Mouse (Mus musculus) hindbrain, embryonic 13.5 days (tissue): Measurements from ENCODE around the gene Mid1. TPM values are rescaled to one million over a fixed set of nuclear protein-coding genes. Genes with fewer than 3 reads are reported as not detected.
"Not testable (repeated sequence)": the region's sequence is repeated elsewhere in the genome, so short reads cannot be mapped to it uniquely, and the experiment has no call there.

Experiments
- ATAC-seq: fragments of 200-750 bp; cut with Nextera tagmentation; 2 replicates; pipeline ENCODE4 v1.8.0; 2017; ENCODE audit warnings: moderate TSS enrichment; ENCODE audit not compliant: low FRiP score
- H3K27ac ChIP-seq: fragments of 300-500 bp; sonication (generic); 2 replicates; pipeline ENCODE4 v1.5.1; 2015; ENCODE audit warnings: inconsistent platforms, mild to moderate bottlenecking, moderate library complexity
- H3K27me3 ChIP-seq: fragments of 300-500 bp; sonication (generic); 2 replicates; pipeline ENCODE4 v1.6.1; 2015; ENCODE audit warnings: mild to moderate bottlenecking, inconsistent platforms
- H3K36me3 ChIP-seq: fragments of 300-500 bp; sonication (generic); 2 replicates; pipeline ENCODE4 v1.6.1; 2015; ENCODE audit warnings: mild to moderate bottlenecking, inconsistent platforms
- H3K4me1 ChIP-seq: fragments of 300-500 bp; sonication (generic); replicated peaks from 2 replicates; pipeline ENCODE4 v1.6.1; 2015; ENCODE audit warnings: inconsistent platforms
- H3K4me2 ChIP-seq: fragments of 300-500 bp; sonication (generic); 2 replicates; pipeline ENCODE4 v1.6.1; 2015; ENCODE audit warnings: inconsistent platforms, mild to moderate bottlenecking, moderate library complexity
- H3K4me3 ChIP-seq: fragments of 300-500 bp; sonication (generic); 2 replicates; pipeline ENCODE4 v1.5.1; 2015; ENCODE audit warnings: mild to moderate bottlenecking, inconsistent platforms
- H3K9ac ChIP-seq: fragments of 300-500 bp; sonication (generic); 2 replicates; pipeline ENCODE4 v1.6.1; 2015; ENCODE audit warnings: mild to moderate bottlenecking, inconsistent platforms
- H3K9me3 ChIP-seq: fragments of 300-500 bp; sonication (generic); 2 replicates; pipeline ENCODE4 v1.6.1; 2016; ENCODE audit warnings: inconsistent platforms
- WGBS: fragments of 180-500 bp; shearing (Covaris S2); methylation state at CpG from one replicate; pipeline ENCODE4 v1.1.7; 2015; 5-methylcytosine and 5-hydroxymethylcytosine counted together
- polyA plus RNA-seq: library from polyadenylated mRNA; unstranded; fragments of >200 nt; fragmentation: Nextera tagmentation; extraction: Ambion mirVana; gene quantifications from 2 replicates; pipeline ENCODE4 v1.2.1, GENCODE M21; 2015

Mid1 gene
- polyA plus RNA-seq, 1 experiment from 2014 or later: 7.7 TPM

DNA sequence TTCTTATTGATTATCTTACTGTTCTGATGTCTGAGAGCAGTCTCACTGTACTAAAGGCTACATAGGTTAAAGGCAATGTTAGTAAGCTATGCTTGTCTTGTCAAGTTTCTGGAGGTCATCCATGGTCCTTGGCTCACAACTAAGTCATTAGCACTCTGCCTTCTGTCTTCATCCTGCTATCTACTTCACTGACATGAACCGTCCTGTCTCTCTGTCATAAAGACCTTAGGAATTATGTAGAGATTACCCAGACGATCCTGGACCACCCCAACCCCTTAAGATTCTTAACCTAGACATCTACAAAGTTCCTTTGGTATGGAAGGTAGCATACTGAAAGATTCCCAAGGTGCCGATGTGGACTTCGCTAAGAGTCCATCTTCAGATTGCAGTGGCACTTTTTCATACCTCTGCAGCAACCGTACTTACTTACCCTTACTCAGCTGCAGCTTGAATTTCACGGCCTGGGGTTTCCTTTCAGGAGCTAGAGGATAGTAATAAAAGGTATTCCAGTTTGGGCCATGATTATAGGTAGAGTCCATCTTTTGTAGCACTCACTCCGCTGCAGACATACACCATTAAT is 292.9 kb downstream of the Mid1 start:
- H3K9ac ChIP-seq, H3K4me2 ChIP-seq, H3K27me3 ChIP-seq, ATAC-seq, H3K27ac ChIP-seq, H3K4me3 ChIP-seq, H3K4me1 ChIP-seq: not testable (repeated sequence)
- H3K36me3 ChIP-seq: peaks cover 31% of the 10 kb centered on the region
- 91% methylated on average over 7 of the region's 7 CpGs for WGBS
- H3K9me3 ChIP-seq: peaks cover 79% of the 10 kb centered on the region

DNA sequence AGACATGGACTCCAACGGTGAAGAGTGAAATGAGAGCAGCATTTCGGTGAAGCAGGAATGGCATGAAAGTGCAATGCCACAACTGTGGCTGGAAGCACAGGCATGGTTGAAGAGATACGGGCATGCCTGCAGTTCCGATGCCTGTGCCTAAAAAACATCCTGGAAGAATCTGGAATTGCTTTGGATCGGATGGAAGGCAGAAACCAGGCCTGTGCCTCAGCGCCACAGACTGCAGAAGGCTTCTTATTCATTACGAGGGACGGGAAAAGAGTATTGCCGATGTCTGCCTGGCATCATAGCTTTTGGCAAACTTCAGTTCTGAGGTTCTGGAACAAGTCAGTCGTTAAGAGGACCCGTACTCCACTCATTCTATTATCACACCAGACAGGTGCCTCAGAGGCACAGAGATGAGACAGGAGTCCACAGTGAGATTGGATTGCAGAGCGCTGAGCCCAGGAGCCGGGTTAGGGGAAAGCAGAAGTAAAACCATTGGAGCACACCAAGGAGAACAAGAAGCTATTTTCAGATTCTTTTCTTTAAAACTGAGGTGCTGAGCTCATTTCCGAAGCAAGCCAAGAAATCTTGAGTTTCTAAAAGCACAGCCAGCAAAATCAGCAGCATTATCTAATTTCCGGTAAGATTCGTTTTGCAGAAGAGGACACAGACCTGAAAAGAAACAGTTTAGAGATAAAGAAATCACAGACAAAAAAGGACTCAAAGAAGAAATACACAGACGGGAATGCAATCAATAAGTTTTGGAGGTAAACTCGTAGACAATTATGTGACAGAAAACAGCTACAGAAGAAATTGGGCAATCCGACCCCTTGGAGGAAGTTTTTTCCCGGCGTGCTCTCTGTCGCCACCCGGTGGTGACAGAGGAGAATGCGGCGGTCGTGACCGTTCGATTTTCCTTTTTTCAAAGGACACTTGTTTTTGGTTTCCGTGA is 293.7 kb downstream of the Mid1 start:
- peaks cover 39% of the 10 kb centered on the region for H3K36me3 ChIP-seq
- WGBS: 74% methylated on average over 29 of the region's 29 CpGs
- H3K27ac ChIP-seq, ATAC-seq, H3K27me3 ChIP-seq, H3K9ac ChIP-seq, H3K4me1 ChIP-seq: not testable (repeated sequence)
- H3K4me2 ChIP-seq: peak overlapping the region; percentile 38
- peak overlapping the region; percentile 13 for H3K4me3 ChIP-seq
- peaks cover 83% of the 10 kb centered on the region for H3K9me3 ChIP-seq

DNA sequence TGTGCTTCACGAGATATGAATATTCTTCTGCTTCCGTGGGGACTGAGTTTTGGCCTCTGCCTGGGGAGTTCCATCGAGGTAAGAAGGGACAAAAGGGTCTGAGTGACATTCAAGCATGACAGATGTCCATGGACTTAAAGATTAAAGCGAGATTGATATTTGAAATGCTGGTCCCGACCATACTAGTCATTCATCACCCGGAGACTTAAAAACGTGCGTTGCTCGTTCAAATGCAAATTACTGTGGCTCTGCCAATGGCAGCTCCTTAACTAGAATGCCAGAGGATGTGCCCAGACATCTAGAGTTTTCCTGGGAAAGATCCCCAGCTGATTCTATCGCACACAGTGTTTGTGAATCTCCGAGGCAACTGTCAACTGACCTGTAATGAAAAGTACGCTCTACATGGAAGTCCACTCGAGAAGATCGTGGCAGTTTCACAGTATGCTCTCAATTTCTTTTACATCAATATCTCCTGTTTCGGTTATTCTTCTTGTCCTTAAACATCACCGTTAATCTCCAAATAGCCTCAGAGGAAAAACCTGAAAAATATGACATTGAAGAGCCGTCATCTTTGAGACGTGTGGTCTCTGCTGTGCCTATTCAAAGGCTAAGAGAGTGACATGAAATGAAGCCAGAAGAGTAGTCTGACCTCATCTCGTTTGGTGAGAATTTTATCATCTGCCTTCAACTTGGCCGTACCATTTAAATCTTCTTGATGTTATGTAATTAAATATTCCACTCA is 294.6 kb downstream of the Mid1 start:
- H3K27me3 ChIP-seq, H3K27ac ChIP-seq, H3K9ac ChIP-seq, H3K4me1 ChIP-seq: not testable (repeated sequence)
- ATAC-seq: peak; percentile 29
- peak overlapping the region; percentile 13 for H3K4me3 ChIP-seq
- H3K4me2 ChIP-seq: peak overlapping the region; percentile 38
- 75% methylated on average over 20 of the region's 20 CpGs for WGBS
- peaks cover 46% of the 10 kb centered on the region for H3K36me3 ChIP-seq
- H3K9me3 ChIP-seq: peaks cover 88% of the 10 kb centered on the region

DNA sequence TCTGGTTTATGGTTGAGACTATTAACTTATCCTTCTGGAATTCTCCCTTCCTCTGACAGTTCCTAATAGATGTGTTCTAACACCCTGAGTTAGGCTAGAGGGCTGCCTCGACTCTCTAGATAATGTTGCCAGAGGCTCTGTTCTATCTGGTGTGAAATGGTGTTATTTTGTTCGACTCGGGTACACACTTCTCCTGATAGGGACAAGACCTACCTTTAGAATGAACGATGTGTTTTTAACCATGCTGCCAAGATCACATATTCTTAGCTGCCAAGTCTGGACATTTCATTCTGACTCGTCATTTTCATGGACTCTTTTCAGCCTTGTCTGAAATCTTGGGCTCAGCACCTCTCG is 295.2 kb downstream of the Mid1 start:
- H3K9ac ChIP-seq, H3K4me3 ChIP-seq, H3K27ac ChIP-seq, ATAC-seq, H3K27me3 ChIP-seq, H3K4me2 ChIP-seq, H3K4me1 ChIP-seq: not testable (repeated sequence)
- H3K36me3 ChIP-seq: peaks cover 51% of the 10 kb centered on the region
- H3K9me3 ChIP-seq: peaks cover 88% of the 10 kb centered on the region
- WGBS: 88% methylated on average over 6 of the region's 6 CpGs

DNA sequence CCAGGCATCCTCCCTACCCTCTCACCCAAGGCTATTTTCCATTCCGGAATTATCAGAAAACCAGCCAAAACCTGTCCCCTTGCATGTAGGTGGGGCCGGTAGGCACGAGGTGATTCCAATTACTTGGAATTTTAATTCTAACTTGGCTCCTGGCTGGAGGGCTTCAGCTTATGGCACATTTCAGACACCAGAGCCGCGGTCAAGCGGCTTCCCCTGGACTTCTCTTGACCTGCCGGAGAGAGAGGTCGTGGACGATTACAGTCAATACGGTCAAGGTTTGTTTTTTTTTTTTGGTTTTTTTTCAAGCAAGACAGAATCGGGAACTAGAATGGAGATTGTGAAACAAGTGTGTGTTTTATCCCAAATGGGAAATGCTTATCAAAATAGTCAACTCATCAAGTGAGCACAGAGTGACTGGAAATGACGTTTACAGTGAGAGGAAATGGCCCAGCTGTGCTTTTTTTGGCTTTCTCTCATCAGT is 295.9 kb downstream of the Mid1 start:
- Histone ChIP-seq H3K4me1 (no peaks in the 10 kb centered on the region; the same call in 1 of the 2 replicates), H3K27me3 (no peaks in the 10 kb centered on the region), H3K9me3 (peaks cover 88% of the 10 kb centered on the region), H3K27ac (no peak overlapping the region), H3K4me3 (no peak overlapping the region), H3K36me3 (peaks cover 56% of the 10 kb centered on the region), H3K9ac (no peak overlapping the region), H3K4me2 (no peak overlapping the region)
- ATAC-seq: no peak
- 91% methylated on average over 12 of the region's 12 CpGs for WGBS

DNA sequence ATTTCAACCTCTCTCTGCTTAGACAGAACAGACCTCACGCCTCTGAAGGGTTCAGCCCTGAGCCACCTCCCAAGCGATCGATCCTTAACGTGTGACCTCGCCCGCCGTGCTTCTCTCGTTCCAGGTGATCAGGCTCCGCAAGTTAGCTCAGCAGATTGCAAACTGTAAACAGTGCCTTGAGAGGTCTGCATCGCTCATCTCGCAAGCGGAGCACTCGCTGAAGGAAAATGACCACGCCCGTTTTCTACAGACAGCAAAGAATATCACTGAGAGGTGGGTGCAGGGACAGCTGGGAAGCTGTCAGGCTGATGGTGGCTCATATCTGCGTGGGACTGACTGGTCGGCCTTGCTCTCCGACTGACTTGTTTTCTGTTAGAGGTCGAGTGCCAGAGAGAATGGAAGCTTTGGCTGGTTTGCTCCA is 296.8 kb downstream of the Mid1 start:
- H3K27ac ChIP-seq, H3K9ac ChIP-seq, H3K4me1 ChIP-seq, ATAC-seq, H3K27me3 ChIP-seq, H3K4me2 ChIP-seq, H3K4me3 ChIP-seq: not testable (repeated sequence)
- peaks cover 92% of the 10 kb centered on the region for H3K9me3 ChIP-seq
- H3K36me3 ChIP-seq: peaks cover 62% of the 10 kb centered on the region
- WGBS: 93% methylated on average over 19 of the region's 19 CpGs

DNA sequence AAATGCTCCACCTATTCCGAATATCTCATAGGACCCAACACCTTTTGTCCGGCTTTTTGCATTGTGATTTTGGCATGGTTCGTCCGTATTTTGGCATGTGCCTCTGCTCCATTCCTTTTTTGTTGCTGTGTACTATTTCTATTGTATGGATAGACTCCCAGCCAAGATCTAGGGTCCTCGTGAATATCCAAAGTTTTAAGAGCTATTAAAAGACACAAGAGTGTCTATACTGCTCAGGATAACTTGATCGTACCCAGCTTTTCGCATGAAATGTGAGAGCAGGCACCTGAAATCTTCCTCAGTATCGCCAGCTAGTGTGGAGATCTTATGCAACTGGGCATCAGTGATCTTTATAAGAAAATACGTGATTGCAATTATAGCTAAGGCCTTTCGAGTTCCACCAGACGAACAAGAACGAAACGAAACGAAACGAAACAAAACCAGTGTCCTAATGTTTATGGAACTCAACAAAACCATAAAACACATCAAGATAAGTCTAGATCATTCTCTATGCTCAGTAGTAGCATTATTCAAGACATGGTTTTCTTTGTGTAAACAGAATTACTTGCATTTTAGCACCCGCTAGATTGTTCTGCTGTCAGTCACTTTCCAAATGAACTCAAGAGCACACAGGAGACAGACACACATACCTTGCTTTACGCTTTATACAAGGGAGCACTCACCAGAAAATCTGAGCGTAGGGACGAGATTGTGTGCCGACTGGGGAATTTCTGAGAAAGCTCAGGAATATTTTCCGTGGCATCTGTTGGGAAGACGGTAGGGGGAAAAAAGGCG is 297.8 kb downstream of the Mid1 start:
- H3K9ac ChIP-seq, H3K4me2 ChIP-seq, ATAC-seq, H3K27ac ChIP-seq, H3K27me3 ChIP-seq, H3K4me3 ChIP-seq, H3K4me1 ChIP-seq: not testable (repeated sequence)
- 93% methylated on average over 23 of the region's 23 CpGs for WGBS
- peaks cover 89% of the 10 kb centered on the region for H3K9me3 ChIP-seq
- H3K36me3 ChIP-seq: peaks cover 62% of the 10 kb centered on the region

DNA sequence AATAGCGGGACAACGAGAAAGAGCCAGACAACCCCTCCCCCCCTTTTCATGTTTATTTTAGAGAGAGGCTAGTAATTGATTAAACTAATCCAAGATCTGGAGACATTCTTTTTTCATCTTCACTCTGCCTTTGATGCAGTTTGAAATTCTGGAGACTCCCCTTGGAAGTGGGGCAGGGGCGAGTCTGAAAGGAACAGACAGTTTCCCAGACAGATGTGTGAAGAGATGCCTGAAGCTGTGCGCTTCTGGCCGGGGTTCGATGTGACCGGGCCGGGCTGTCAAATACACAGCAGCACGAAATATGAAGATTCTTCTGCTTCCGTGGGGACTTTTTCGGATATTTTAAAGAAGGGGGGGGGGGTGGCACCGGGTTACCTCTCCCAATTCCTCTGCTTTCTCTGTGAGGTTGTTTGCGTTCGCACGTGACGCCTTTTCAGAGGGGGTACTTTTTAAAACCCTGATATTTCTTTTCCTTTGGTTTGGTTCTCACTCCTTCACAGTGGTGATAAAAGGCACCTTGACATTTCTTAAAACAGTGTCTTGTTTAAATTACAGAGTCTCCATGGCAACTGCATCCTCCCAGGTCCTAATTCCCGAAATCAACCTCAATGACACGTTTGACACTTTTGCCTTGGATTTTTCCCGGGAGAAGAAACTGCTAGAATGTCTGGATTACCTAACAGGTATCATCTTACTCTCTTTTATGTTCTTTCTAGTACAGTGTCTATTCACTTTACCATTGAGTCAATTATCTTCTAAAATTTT is 298.6 kb downstream of the Mid1 start:
- not testable (repeated sequence) for H3K4me1 ChIP-seq, H3K4me3 ChIP-seq, H3K4me2 ChIP-seq, H3K9ac ChIP-seq, H3K27ac ChIP-seq, ATAC-seq, H3K27me3 ChIP-seq
- Histone ChIP-seq H3K36me3 (peaks cover 59% of the 10 kb centered on the region), H3K9me3 (peaks cover 86% of the 10 kb centered on the region)
- 90% methylated on average over 19 of the region's 19 CpGs for WGBS

DNA sequence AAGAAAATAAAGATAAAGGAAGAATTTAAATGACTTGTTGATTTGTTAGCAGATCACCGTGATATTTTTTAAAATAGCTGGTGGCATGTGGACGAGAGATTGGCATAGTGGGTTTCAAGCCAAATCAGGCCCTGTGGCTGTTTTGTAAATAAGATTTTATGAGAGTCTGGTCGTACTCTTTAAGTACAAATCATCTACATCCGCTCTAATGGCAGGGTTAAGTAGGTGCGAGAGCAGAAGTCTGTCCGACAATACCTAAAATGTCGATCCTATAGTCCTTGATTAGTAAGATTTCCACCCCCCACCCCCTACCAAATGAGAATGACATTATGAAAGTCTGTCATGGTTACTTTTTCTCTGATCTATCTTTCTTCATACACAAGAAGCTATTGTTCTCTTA is 299.3 kb downstream of the Mid1 start:
- H3K4me2 ChIP-seq, H3K27me3 ChIP-seq, H3K9ac ChIP-seq, H3K4me1 ChIP-seq, H3K4me3 ChIP-seq, H3K27ac ChIP-seq, ATAC-seq: not testable (repeated sequence)
- 90% methylated on average over 7 of the region's 7 CpGs for WGBS
- peaks cover 86% of the 10 kb centered on the region for H3K9me3 ChIP-seq
- H3K36me3 ChIP-seq: peaks cover 65% of the 10 kb centered on the region

DNA sequence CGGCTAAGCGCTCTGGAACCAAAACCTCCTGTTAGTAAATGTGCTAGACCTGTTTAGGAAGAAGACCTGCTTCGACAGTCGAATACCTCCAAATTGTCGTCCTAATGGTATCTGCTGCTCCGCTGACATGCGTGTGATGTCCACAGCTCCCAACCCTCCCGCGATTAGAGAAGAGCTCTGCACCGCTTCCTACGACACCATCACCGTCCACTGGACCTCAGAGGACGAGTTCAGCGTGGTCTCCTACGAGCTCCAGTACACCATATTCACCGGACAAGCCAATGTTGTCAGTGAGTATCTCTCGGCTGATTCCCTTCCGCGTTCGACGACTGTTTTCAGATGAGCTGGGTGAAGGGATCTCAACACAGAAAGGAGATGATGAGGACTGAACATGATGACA is 299.9 kb downstream of the Mid1 start:
- Histone ChIP-seq H3K36me3 (peaks cover 68% of the 10 kb centered on the region), H3K9me3 (peaks cover 85% of the 10 kb centered on the region)
- H3K27me3 ChIP-seq, H3K27ac ChIP-seq, H3K9ac ChIP-seq, H3K4me2 ChIP-seq, H3K4me3 ChIP-seq, H3K4me1 ChIP-seq, ATAC-seq: not testable (repeated sequence)
- WGBS: 93% methylated on average over 21 of the region's 21 CpGs

DNA sequence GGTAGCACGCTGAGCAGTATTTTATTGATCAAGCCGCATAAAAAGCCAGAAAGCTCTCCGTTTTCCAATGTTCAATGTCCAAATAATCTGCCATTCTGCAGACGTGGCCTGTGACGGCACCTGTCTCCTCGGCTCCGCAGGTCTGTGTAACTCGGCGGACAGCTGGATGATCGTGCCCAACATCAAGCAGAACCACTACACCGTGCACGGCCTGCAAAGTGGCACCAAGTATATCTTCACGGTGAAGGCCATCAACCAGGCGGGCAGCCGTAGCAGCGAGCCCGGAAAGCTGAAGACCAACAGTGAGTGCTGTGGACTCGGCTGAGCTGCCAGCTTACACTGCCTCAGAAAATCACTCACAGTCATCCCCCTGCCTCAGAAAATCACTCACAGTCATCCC is 300.8 kb downstream of the Mid1 start:
- not testable (repeated sequence) for H3K4me3 ChIP-seq, H3K27me3 ChIP-seq, H3K9ac ChIP-seq, H3K4me2 ChIP-seq, H3K27ac ChIP-seq, H3K4me1 ChIP-seq
- peak; percentile 12 for ATAC-seq
- 85% methylated on average over 18 of the region's 18 CpGs for WGBS
- Histone ChIP-seq H3K36me3 (peaks cover 76% of the 10 kb centered on the region), H3K9me3 (peaks cover 83% of the 10 kb centered on the region)
